Mouse (Mus musculus) mouse trophoblast stem cell (cell line): ENCODE data around the gene Ccdc71.

Source experiments
- in situ Hi-C, 2 experiments: fragments of 300-500 bp; cut with MseI, MboI; formaldehyde crosslinking; loops; 2 replicates in 1 of 2; 3 replicates in 1 of 2; pipeline ENCODE4 v1.15.1; 2025

Ccdc71 gene

GRCm38 (mm10) chr9:108489702-108490558 is 29.6 kb downstream of the Ccdc71 start:
- in situ Hi-C loops = no loop called here

- in situ Hi-C loops = no loop called here
These were observed 30.4 kb downstream of the Ccdc71 start, which contains the start of gene Usp19 for GRCm38 (mm10) chr9:108490559-108491285. TSS of gene Usp19 (plus strand) at chr9:108490602.

- in situ Hi-C loops = no loop called here
These were observed 30.9 kb downstream of the Ccdc71 start for GRCm38 (mm10) chr9:108491286-108491580.

GRCm38 (mm10) chr9:108492043-108492750 is 31.9 kb downstream of the Ccdc71 start:
- in situ Hi-C loops = no loop called here

GRCm38 (mm10) chr9:108493246-108493645 is 32.9 kb downstream of the Ccdc71 start:
- in situ Hi-C loops = no loop called here

- in situ Hi-C loops = no loop called here
These were observed 34.0 kb downstream of the Ccdc71 start for GRCm38 (mm10) chr9:108494146-108494825.

GRCm38 (mm10) chr9:108494905-108495304 is 34.6 kb downstream of the Ccdc71 start:
- in situ Hi-C loops = no loop called here

- in situ Hi-C loops = no loop called here
These were observed 38.9 kb downstream of the Ccdc71 start for GRCm38 (mm10) chr9:108499231-108499630.

GRCm38 (mm10) chr9:108499943-108500342 is 39.6 kb downstream of the Ccdc71 start:
- in situ Hi-C loops = no loop called here

GRCm38 (mm10) chr9:108506901-108507300 is 46.6 kb downstream of the Ccdc71 start:
- in situ Hi-C loops = no loop called here

- in situ Hi-C loops = no loop called here
These were observed 47.5 kb downstream of the Ccdc71 start, which contains the start of gene Qars for GRCm38 (mm10) chr9:108507619-108508434. TSS of gene Qars (plus strand) at chr9:108507706.

GRCm38 (mm10) chr9:108508776-108509175 is 48.4 kb downstream of the Ccdc71 start:
- in situ Hi-C loops = no loop called here
